ENCODE assay signal across 29 mouse cellular contexts in the genomic region with DNA sequence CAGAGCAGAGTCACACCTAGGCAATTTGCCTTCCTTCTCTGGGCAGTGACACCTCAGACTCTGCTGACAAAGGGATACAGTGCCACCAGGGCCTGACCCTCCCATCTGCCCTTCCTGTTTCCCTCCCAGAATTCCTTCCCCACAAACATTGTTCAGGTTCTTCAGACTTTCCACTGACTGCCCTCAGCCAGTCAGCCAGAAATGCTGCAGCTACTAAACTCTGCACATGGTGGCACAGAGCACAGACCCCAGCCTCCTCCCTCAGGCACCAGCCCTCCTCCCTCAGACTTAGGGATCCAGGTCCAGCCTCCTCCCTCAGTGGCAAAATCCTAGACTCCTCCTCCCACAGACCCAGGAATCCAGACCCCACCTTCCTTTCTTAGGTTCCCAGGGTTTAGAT. TPM values are rescaled to one million over a fixed set of nuclear protein-coding genes. Genes with fewer than 3 reads are reported as not detected.
A peak's percentile ranks its signal among the peaks of the same experiment; 100 is the strongest.
DNase-seq lines count a peak whose midpoint lies in the region; ATAC-seq lines count a peak whose summit lies in the region.
"Had no signal": no experiment of that assay in that cellular context is flagged by ENCODE, and none has a peak within 500 bp of the region (broad histone marks: within the 10 kb centered on the region; RNA-seq: fewer than 3 reads in every experiment).

No protein-coding gene starts in this region.

- H3K4me1 ChIP-seq in intestine, embryonic 14.5 days (replicated peaks; ENCODE audit: control insufficient read depth, insufficient read depth, low read length): no peaks in the 10 kb centered on the region
- H3K4me1 ChIP-seq in intestine, embryonic 15.5 days (replicated peaks): no peaks in the 10 kb centered on the region
- H3K4me1 ChIP-seq in kidney, embryonic 16.5 days (ENCODE audit: insufficient read depth, low read length): no peaks in the 10 kb centered on the region
- no peaks in the 10 kb centered on the region for H3K4me1 ChIP-seq in liver, embryonic 11.5 days (replicated peaks; ENCODE audit: control insufficient read depth, insufficient read depth, low read length)
- H3K4me1 ChIP-seq: embryonic facial prominence, embryonic 13.5 days; embryonic facial prominence, embryonic 15.5 days; forebrain, embryonic 10.5 days; forebrain, embryonic 12.5 days had no signal

- H3K9me3 ChIP-seq in intestine, embryonic 14.5 days (ENCODE audit: control insufficient read depth, low read length): no peaks in the 10 kb centered on the region
- H3K9me3 ChIP-seq in intestine, embryonic 15.5 days: no peaks in the 10 kb centered on the region
- H3K9me3 ChIP-seq in kidney, embryonic 16.5 days (ENCODE audit: low read length): no peaks in the 10 kb centered on the region
- no peaks in the 10 kb centered on the region for H3K9me3 ChIP-seq in liver, embryonic 11.5 days (ENCODE audit: control insufficient read depth, low read length)
- H3K9me3 ChIP-seq: embryonic facial prominence, embryonic 13.5 days; embryonic facial prominence, embryonic 15.5 days; forebrain, embryonic 10.5 days; forebrain, embryonic 12.5 days had no signal

- no peak overlapping the region for H3K4me3 ChIP-seq in intestine, embryonic 14.5 days (ENCODE audit: low read depth, low read length)
- H3K4me3 ChIP-seq in intestine, embryonic 15.5 days (replicated peaks): no peak overlapping the region
- no peak overlapping the region for H3K4me3 ChIP-seq in kidney, embryonic 16.5 days (ENCODE audit: low read length)
- no peak overlapping the region for H3K4me3 ChIP-seq in liver, embryonic 11.5 days (ENCODE audit: low read depth, low read length)
- H3K4me3 ChIP-seq: embryonic facial prominence, embryonic 13.5 days; embryonic facial prominence, embryonic 15.5 days; erythroblast, embryonic 14.5 days; forebrain, embryonic 10.5 days; forebrain, embryonic 12.5 days had no signal

- no peak overlapping the region for H3K27ac ChIP-seq in intestine, embryonic 14.5 days (ENCODE audit: low read depth)
- H3K27ac ChIP-seq in intestine, embryonic 15.5 days: no peak overlapping the region
- H3K27ac ChIP-seq in kidney, embryonic 16.5 days (ENCODE audit: low read length): 0 out of 2 replicates have a peak overlapping the region, but pooled peaks have one; percentile 6
- H3K27ac ChIP-seq in liver, embryonic 11.5 days (ENCODE audit: low read depth, low read length): no peak overlapping the region
- H3K27ac ChIP-seq: embryonic facial prominence, embryonic 13.5 days; embryonic facial prominence, embryonic 15.5 days; forebrain, embryonic 10.5 days; forebrain, embryonic 12.5 days had no signal

- no peak overlapping the region for H3K4me2 ChIP-seq in intestine, embryonic 14.5 days (ENCODE audit: low read length)
- no peak overlapping the region for H3K4me2 ChIP-seq in intestine, embryonic 15.5 days (replicated peaks)
- no peak overlapping the region for H3K4me2 ChIP-seq in kidney, embryonic 16.5 days (replicated peaks; ENCODE audit: low read depth, low read length)
- no peak overlapping the region for H3K4me2 ChIP-seq in liver, embryonic 11.5 days
- H3K4me2 ChIP-seq: embryonic facial prominence, embryonic 13.5 days; embryonic facial prominence, embryonic 15.5 days; forebrain, embryonic 12.5 days had no signal

- no peaks in the 10 kb centered on the region for H3K36me3 ChIP-seq in intestine, embryonic 14.5 days (ENCODE audit: control insufficient read depth, insufficient read depth, low read length)
- H3K36me3 ChIP-seq in intestine, embryonic 15.5 days: no peaks in the 10 kb centered on the region
- no peaks in the 10 kb centered on the region for H3K36me3 ChIP-seq in kidney, embryonic 16.5 days (ENCODE audit: insufficient read depth, low read length)
- no peaks in the 10 kb centered on the region for H3K36me3 ChIP-seq in liver, embryonic 11.5 days (ENCODE audit: control insufficient read depth, insufficient read depth, low read length)
- H3K36me3 ChIP-seq: embryonic facial prominence, embryonic 13.5 days; embryonic facial prominence, embryonic 15.5 days; forebrain, embryonic 10.5 days; forebrain, embryonic 12.5 days had no signal

- DNase-seq in intestine, embryonic 14.5 days (ENCODE audit: low spot score): peak; percentile 13
- no peak for DNase-seq in kidney, adult 9 months
- DNase-seq in liver, embryonic 11.5 days (ENCODE audit: low spot score): peak; percentile 7
- no peak for DNase-seq in liver
- DNase-seq in ZHBTc4 (ENCODE audit: low read depth, low spot score): peak; percentile 86
- no peak for DNase-seq in spleen, postnatal 14 days (ENCODE audit: low spot score in 2 of 2)
- DNase-seq: adrenal gland, adult 2 months; adrenal gland, postnatal 10 days; adrenal gland, postnatal 25 days; B cell, adult 2 months; cerebellum, adult 11 months; cerebellum, adult 18-20 months; cerebellum, adult 8-10 months; cerebellum, adult 9-11 months; cerebellum, postnatal 14 days; cerebellum, postnatal 36 days; embryo, embryonic 11 days had no signal

- no peaks in the 10 kb centered on the region for H3K27me3 ChIP-seq in intestine, embryonic 14.5 days (replicated peaks; ENCODE audit: control insufficient read depth, insufficient read depth, low read length)
- no peaks in the 10 kb centered on the region for H3K27me3 ChIP-seq in intestine, embryonic 15.5 days (replicated peaks)
- H3K27me3 ChIP-seq in kidney, embryonic 16.5 days (ENCODE audit: insufficient read depth, low read length): no peaks in the 10 kb centered on the region
- H3K27me3 ChIP-seq in liver, embryonic 11.5 days (replicated peaks; ENCODE audit: control insufficient read depth, insufficient read depth, low read length): no peaks in the 10 kb centered on the region
- H3K27me3 ChIP-seq: embryonic facial prominence, embryonic 13.5 days; embryonic facial prominence, embryonic 15.5 days; forebrain, embryonic 12.5 days had no signal

- no peak for ATAC-seq in intestine, embryonic 14.5 days (replicated peaks; ENCODE audit: low FRiP score, low TSS enrichment, low read depth)
- ATAC-seq in intestine, embryonic 15.5 days: no peak
- peak; percentile 73 for ATAC-seq in kidney, embryonic 16.5 days (ENCODE audit: low FRiP score, low TSS enrichment)
- ATAC-seq in liver, embryonic 11.5 days (replicated peaks; ENCODE audit: low FRiP score): no peak
- ATAC-seq: CD4-positive, CD25-positive, alpha-beta regulatory T cell, adult 4 months; forebrain, embryonic 14.5 days; forebrain, embryonic 16.5 days had no signal

- no peak overlapping the region for H3K9ac ChIP-seq in intestine, embryonic 14.5 days (ENCODE audit: low read length)
- no peak overlapping the region for H3K9ac ChIP-seq in intestine, embryonic 15.5 days
- no peak overlapping the region for H3K9ac ChIP-seq in kidney, embryonic 16.5 days (replicated peaks; ENCODE audit: low read length)
- no peak overlapping the region for H3K9ac ChIP-seq in liver, embryonic 11.5 days (ENCODE audit: low read depth, low read length)
- H3K9ac ChIP-seq: embryonic facial prominence, embryonic 13.5 days; embryonic facial prominence, embryonic 15.5 days; forebrain, embryonic 12.5 days had no signal

RNA-seq across cellular contexts. Expression of gene Klk7, which starts 5.7 kb away (rescaled TPM):
- 0.12 TPM in 1 of 2 replicates, not detected in the other for polyA plus RNA-seq in intestine, embryonic 14.5 days (2014; fragmentation: Nextera tagmentation; extraction: Ambion mirVana)
- not detected in 2 replicates for polyA plus RNA-seq in intestine, embryonic 15.5 days (2015; fragmentation: Nextera tagmentation; extraction: Ambion mirVana)
- 0.07 and 0.12 TPM in 2 replicates for polyA plus RNA-seq in kidney, embryonic 16.5 days (2015; fragmentation: Nextera tagmentation; extraction: Ambion mirVana)
- polyA plus RNA-seq in liver, embryonic 11.5 days (2014; fragmentation: Nextera tagmentation; extraction: Ambion mirVana): not detected in 2 replicates
- polyA plus RNA-seq: adrenal gland, adult 2 months; embryonic facial prominence, embryonic 11.5 days; erythroblast, embryonic 14.5 days; forebrain, embryonic 10.5 days; forebrain, embryonic 12.5 days; forebrain, embryonic 14.5 days; forebrain, embryonic 16.5 days had no signal

RNA-seq across cellular contexts. Expression of gene Klk6, which starts 7.6 kb away (rescaled TPM):
- polyA plus RNA-seq in intestine, embryonic 14.5 days (2014; fragmentation: Nextera tagmentation; extraction: Ambion mirVana): 0.16 TPM in 1 of 2 replicates, not detected in the other
- not detected in 2 replicates for polyA plus RNA-seq in intestine, embryonic 15.5 days (2015; fragmentation: Nextera tagmentation; extraction: Ambion mirVana)
- polyA plus RNA-seq in kidney, embryonic 16.5 days (2015; fragmentation: Nextera tagmentation; extraction: Ambion mirVana): 0.15 TPM in 1 of 2 replicates, not detected in the other
- not detected in 2 replicates for polyA plus RNA-seq in liver, embryonic 11.5 days (2014; fragmentation: Nextera tagmentation; extraction: Ambion mirVana)
- polyA plus RNA-seq: adrenal gland, adult 2 months; brain, embryonic 14.5 days; CD4-positive, CD25-positive, alpha-beta regulatory T cell, adult 4 months; embryonic facial prominence, embryonic 11.5 days; embryonic facial prominence, embryonic 13.5 days; erythroblast, embryonic 14.5 days; forebrain, embryonic 10.5 days; forebrain, embryonic 12.5 days; forebrain, embryonic 14.5 days; forebrain, embryonic 16.5 days had no signal

RNA-seq across cellular contexts. Expression of gene Klk8, which starts 19.4 kb away (rescaled TPM):
- 26.7 and 29.9 TPM in 2 replicates for polyA plus RNA-seq in intestine, embryonic 14.5 days (2014; fragmentation: Nextera tagmentation; extraction: Ambion mirVana)
- polyA plus RNA-seq in intestine, embryonic 15.5 days (2015; fragmentation: Nextera tagmentation; extraction: Ambion mirVana): 14.5 and 15.1 TPM in 2 replicates
- polyA plus RNA-seq in kidney, embryonic 16.5 days (2015; fragmentation: Nextera tagmentation; extraction: Ambion mirVana): 31.2 and 34.4 TPM in 2 replicates
- 27.5 and 29.1 TPM in 2 replicates for polyA plus RNA-seq in liver, embryonic 11.5 days (2014; fragmentation: Nextera tagmentation; extraction: Ambion mirVana)

RNA-seq across cellular contexts. Expression of gene Klk5, which starts 25.0 kb away (rescaled TPM):
- polyA plus RNA-seq in intestine, embryonic 14.5 days (2014; fragmentation: Nextera tagmentation; extraction: Ambion mirVana): not detected in 2 replicates
- polyA plus RNA-seq in intestine, embryonic 15.5 days (2015; fragmentation: Nextera tagmentation; extraction: Ambion mirVana): not detected in 2 replicates
- not detected in 2 replicates for polyA plus RNA-seq in kidney, embryonic 16.5 days (2015; fragmentation: Nextera tagmentation; extraction: Ambion mirVana)
- polyA plus RNA-seq in liver, embryonic 11.5 days (2014; fragmentation: Nextera tagmentation; extraction: Ambion mirVana): not detected in 2 replicates
- polyA plus RNA-seq: adrenal gland, adult 2 months; brain, embryonic 14.5 days; CD4-positive, CD25-positive, alpha-beta regulatory T cell, adult 4 months; embryonic facial prominence, embryonic 11.5 days; forebrain, embryonic 14.5 days; forebrain, embryonic 16.5 days had no signal

RNA-seq across cellular contexts. Expression of gene Klk9, which starts 25.1 kb away (rescaled TPM):
- polyA plus RNA-seq in intestine, embryonic 14.5 days (2014; fragmentation: Nextera tagmentation; extraction: Ambion mirVana): not detected in 2 replicates
- polyA plus RNA-seq in intestine, embryonic 15.5 days (2015; fragmentation: Nextera tagmentation; extraction: Ambion mirVana): not detected in 2 replicates
- polyA plus RNA-seq in kidney, embryonic 16.5 days (2015; fragmentation: Nextera tagmentation; extraction: Ambion mirVana): 0.23 TPM in 1 of 2 replicates, not detected in the other
- polyA plus RNA-seq in liver, embryonic 11.5 days (2014; fragmentation: Nextera tagmentation; extraction: Ambion mirVana): not detected in 2 replicates
- polyA plus RNA-seq: adrenal gland, adult 2 months; brain, embryonic 14.5 days; CD4-positive, CD25-positive, alpha-beta regulatory T cell, adult 4 months; embryonic facial prominence, embryonic 11.5 days; erythroblast, embryonic 14.5 days; forebrain, embryonic 10.5 days; forebrain, embryonic 12.5 days; forebrain, embryonic 14.5 days had no signal

Comparison
In these comparisons a context has a peak if more than half of its experiments do, and no peak if none do; other contexts are left out.
1. DNase-seq: peak in intestine, embryonic 14.5 days (single experiment), liver, embryonic 11.5 days (single experiment) and ZHBTc4 (single experiment); none in kidney, adult 9 months (single experiment), liver (single experiment) and spleen, postnatal 14 days (0 of 2).